Mouse (Mus musculus): ENCODE results near the gene Zfp931.
"Not testable (repeated sequence)": the region's sequence is repeated elsewhere in the genome, so short reads cannot be mapped to it uniquely, and the experiment has no call there.

The Zfp931 gene

DNA sequence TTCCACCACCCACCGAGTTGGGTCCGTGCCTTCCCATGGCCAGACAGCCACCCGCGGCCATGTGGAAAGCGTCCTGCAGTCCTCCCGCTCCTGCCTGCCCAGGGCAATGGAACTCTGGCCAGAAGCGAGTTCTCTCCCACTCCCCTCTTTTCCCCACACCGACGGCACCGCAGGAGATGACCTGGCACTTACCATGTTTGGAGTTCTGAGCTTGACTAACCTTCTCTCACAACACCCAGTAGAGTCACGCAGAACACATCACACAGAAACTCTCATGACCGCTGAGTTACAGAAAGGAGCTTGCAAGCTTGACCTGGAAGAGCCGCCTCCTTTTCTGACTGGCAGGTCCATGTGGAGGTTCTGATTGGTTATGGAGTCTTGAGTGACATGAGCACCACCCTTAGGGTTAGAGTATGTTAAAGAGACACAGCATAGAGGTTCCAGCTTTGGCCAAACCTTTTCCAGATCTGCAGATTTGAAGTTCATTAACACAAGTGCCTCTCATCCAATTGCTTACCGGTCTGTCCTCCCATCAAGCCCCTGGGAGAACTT lies at the start of gene Zfp931:
TSS of gene Zfp931 (minus strand) at position 311 of the 552 bp plus-strand sequence.
- not testable (repeated sequence) for DNase-seq (ENCODE audit: low spot score)

DNA sequence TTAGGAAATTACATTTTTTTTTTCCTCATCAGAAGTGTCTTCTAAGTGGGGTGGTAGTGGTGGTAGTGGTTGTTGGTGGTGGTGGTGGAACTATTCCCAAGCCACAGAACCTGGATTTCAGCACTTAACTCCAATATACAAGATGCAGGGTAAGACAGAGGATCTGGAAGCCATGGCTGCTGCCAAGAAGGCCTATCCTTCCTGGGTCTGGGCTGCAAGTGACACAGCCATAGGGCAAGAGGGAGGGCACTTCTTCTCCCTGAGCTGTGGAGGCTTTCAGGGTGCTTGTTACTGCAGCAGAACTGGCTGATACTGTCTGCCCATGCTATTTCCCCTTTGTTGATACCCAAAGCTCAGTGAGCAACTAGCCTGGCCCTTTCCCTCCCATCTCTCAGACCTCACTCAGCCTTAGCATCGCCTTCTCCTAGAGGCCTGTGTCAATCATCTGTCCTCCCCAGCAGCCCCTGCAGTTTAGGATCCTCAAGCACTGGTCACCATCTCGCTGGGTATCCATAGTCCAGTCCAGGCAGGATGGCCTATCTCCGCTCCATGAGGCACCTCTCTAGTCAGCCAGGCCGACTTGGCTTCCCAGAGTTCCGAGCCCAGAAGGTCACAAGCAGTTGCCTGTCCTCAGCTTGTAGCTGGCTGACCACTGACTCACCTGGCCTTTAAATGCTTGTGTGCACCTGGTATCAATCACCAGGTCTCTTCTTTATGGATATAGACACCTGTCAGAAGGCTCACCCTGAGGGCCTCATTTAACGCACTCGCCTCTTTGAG lies 48.0 kb upstream of the Zfp931 start:
- no peak for DNase-seq (ENCODE audit: low spot score)

GRCm38 (mm10) chr2:178125427-178125826 lies 47.2 kb upstream of the Zfp931 start:
- DNase-seq (ENCODE audit: low spot score) = no peak

GRCm38 (mm10) chr2:178123466-178123865 lies 45.2 kb upstream of the Zfp931 start:
- DNase-seq (ENCODE audit: low spot score) = no peak

- no peak for DNase-seq (ENCODE audit: low spot score)
Observed at GRCm38 (mm10) chr2:178121946-178122665, 43.8 kb upstream of the Zfp931 start.

- no peak for DNase-seq (ENCODE audit: low spot score)
Observed at GRCm38 (mm10) chr2:178121375-178121688, 43.1 kb upstream of the Zfp931 start.

DNA sequence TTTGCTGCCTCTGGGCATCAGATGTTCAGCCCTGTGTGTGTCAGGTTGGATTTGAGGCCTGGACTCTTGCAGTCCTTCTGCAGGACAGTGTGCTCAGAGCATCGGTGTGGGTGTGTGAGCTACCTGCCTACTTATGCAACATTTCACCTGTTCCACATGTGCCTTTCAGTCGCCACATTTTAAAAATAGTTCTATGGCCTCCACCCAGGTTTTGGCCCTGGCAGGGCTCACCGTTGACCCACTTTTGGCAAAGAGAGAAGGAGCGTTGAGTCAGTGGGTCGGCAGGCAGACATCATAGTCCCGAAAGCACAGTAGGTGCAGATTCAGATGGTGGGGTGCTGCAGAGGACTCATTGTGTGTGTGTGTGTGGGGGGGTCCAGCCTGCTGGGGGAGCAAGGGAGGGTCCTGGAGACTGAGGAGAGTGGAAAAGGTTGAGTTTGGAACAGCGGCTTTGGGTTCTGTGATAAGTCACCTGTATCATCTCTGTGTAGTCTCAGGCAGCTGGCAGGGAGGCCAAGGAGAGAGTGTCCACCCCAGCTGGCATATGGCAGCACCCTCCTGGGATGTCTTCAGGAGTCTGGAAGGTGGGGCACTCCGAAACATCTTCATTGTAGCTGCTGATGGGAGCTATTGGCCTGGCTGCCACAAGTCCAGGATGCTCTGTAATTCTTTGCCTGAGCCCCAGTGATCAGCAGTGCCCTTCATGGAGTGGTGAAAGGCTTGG lies 42.5 kb upstream of the Zfp931 start:
- DNase-seq (ENCODE audit: low spot score) = no peak

GRCm38 (mm10) chr2:178120356-178120645 lies 42.0 kb upstream of the Zfp931 start:
- DNase-seq (ENCODE audit: low spot score) = no peak

GRCm38 (mm10) chr2:178119561-178120355 lies 41.5 kb upstream of the Zfp931 start:
- no peak for DNase-seq (ENCODE audit: low spot score)

GRCm38 (mm10) chr2:178118801-178119560 lies 40.7 kb upstream of the Zfp931 start, which contains the start of gene Phactr3:
Gene Phactr3 (plus strand): TSS chr2:178118975.
- DNase-seq (ENCODE audit: low spot score) = no peak

- DNase-seq (ENCODE audit: low spot score) = peak; percentile 19
Observed at GRCm38 (mm10) chr2:178117946-178118345, 39.7 kb upstream of the Zfp931 start.

DNA sequence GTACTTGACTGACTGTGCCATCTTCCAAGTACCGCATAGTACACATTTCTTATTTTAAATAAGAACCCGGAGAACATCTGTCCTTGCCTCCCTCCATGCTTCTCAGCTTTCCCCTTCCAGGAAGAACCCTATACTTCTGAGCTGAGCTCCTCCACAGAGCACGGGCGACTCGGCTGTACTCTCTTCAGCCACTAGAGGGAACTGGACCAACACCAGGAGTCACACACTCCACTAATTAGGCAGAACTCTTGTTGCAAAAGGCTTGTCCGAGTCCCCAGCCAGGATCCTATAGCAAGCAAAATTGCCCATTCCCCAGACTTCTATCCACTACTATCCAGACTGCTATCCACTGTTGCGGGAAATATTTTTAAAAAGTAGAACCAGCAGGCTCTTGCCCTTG lies 23.7 kb upstream of the Zfp931 start:
- DNase-seq (ENCODE audit: low spot score) = peak; percentile 28

- DNase-seq (ENCODE audit: low spot score) = peak; percentile 29
Observed at GRCm38 (mm10) chr2:178098021-178098420, 19.7 kb upstream of the Zfp931 start.

GRCm38 (mm10) chr2:178089586-178089985 lies 11.3 kb upstream of the Zfp931 start:
- no peak for DNase-seq (ENCODE audit: low spot score)

DNA sequence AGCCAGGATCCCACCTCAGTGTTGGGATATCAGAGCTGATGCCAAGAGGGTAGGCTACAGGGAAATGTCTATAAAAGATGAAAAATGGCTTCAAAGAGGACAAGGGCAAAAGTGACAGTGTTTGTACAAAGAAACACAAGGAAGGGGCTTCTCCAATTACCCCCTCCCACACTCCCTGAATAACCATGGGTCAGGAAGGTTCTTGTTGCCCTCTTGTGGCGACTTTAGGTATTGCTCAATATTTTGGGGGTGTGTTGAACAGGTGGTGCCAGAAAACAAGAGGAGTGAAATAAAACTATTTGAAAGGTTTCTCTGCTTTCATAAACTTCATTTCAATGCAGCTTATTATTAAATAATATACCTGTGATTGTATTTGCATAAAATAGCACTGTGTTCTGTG lies 20.1 kb downstream of the Zfp931 start:
- DNase-seq (ENCODE audit: low spot score) = peak; percentile 67

- DNase-seq (ENCODE audit: low spot score) = not testable (repeated sequence)
Observed at GRCm38 (mm10) chr2:178027601-178028000, 50.7 kb downstream of the Zfp931 start.

DNA sequence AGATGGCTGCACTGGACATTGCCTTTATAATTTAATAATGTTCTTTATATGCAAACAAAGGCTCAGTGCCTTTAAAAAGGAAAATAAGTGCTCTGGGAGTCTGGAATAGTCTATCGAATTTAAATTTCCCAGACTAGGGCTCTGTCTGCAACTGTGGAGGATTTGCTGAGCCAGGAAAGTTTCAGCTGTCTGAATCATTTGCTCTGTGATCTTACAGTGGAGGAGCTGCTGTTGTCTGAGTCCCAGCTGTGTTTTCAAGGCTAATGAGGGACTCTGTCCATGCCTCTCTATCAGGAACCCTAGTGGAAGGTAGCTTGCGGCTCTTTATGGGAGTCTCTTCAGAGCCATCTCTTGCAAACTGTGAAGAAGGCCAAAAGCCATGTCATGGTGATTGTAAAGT lies 54.4 kb downstream of the Zfp931 start:
- not testable (repeated sequence) for DNase-seq (ENCODE audit: low spot score)

DNA sequence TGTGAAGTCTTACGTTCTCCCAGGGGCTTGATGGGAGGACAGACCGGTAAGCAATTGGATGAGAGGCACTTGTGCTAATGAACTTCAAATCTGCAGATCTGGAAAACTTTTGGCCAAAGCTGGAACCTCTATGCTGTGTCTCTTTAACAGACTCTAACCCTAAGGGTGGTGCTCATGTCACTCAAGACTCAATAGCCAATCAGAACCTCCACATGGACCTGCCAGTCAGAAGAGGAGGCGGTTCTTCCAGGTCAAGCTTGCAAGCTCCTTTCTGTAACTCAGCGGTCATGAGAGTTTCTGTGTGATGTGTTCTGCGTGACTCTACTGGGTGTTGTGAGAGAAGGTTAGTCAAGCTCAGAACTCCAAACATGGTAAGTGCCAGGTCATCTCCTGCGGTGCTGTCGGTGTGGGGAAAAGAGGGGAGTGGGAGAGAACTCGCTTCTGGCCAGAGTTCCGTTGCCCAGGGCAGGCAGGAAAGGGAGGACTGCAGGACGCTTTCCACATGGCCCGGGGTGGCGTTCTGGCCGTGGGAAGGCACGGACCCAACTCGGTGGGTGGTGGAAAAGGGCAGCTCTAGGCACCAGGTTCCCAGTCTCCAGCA lies 55.2 kb downstream of the Zfp931 start, which contains the start of gene Zfp971:
TSS of gene Zfp971 (plus strand) at position 274 of the 601 bp plus-strand sequence.
- DNase-seq (ENCODE audit: low spot score) = peak; percentile 20

DNA sequence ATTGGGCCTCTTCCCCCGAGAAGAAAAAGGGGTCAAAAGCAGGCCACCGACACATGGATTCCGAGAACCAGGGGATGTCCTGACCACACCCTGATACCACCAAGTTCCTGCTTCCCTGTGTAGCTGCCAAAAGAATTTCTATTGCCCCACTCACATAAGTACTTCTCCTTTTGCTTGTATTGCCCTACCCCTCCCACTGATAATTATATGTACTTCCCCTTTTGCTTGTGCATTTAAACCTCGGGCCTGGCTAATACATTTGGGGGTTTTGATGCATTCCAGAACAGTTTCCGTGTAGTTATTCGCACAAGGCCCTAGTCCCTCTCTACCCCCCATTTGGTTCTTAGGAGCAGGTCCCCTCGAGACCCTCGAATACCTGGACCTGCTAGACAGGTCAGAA lies 57.5 kb downstream of the Zfp931 start:
- DNase-seq (ENCODE audit: low spot score) = not testable (repeated sequence)

- not testable (repeated sequence) for DNase-seq (ENCODE audit: low spot score)
Observed at GRCm38 (mm10) chr2:178019486-178019885, 58.8 kb downstream of the Zfp931 start.
